Mouse (Mus musculus) kidney, embryonic 14.5 days (tissue): Measurements from ENCODE around the gene Hivep1. TPM values are rescaled to one million over a fixed set of nuclear protein-coding genes. Genes with fewer than 3 reads are reported as not detected.

ENCODE experiments used
- ATAC-seq: fragments of 200-750 bp; cut with Nextera tagmentation; 2 replicates; pipeline ENCODE4 v1.8.0; 2017; ENCODE audit warnings: moderate number of reproducible peaks, mild to moderate bottlenecking, moderate TSS enrichment, moderate library complexity; ENCODE audit not compliant: low FRiP score, low TSS enrichment
- H3K27ac ChIP-seq: fragments of 300-500 bp; sonication (generic); 2 replicates; pipeline ENCODE4 v1.5.1; 2014; ENCODE audit warnings: low read depth, mild to moderate bottlenecking, low read length, moderate library complexity, mixed read lengths
- H3K27me3 ChIP-seq: fragments of 300-500 bp; sonication (generic); 2 replicates; pipeline ENCODE4 v1.6.1; 2014; ENCODE audit warnings: mild to moderate bottlenecking, low read length; ENCODE audit not compliant: control insufficient read depth, insufficient read depth
- H3K36me3 ChIP-seq: fragments of 300-500 bp; sonication (generic); 2 replicates; pipeline ENCODE4 v1.6.1; 2014; ENCODE audit warnings: low read length, mixed read lengths; ENCODE audit not compliant: control insufficient read depth, insufficient read depth
- H3K4me1 ChIP-seq: fragments of 300-500 bp; sonication (generic); 2 replicates; pipeline ENCODE4 v1.6.1; 2014; ENCODE audit warnings: low read length, mixed read lengths; ENCODE audit not compliant: control insufficient read depth, insufficient read depth
- H3K4me2 ChIP-seq: fragments of 300-500 bp; sonication (generic); replicated peaks from 2 replicates; pipeline ENCODE4 v1.6.1; 2014; ENCODE audit warnings: low read depth, mild to moderate bottlenecking, low read length
- H3K4me3 ChIP-seq: fragments of 300-500 bp; sonication (generic); 2 replicates; pipeline ENCODE4 v1.5.1; 2014; ENCODE audit warnings: mild to moderate bottlenecking, low read length
- H3K9ac ChIP-seq: fragments of 300-500 bp; sonication (generic); 2 replicates; pipeline ENCODE4 v1.6.1; 2014; ENCODE audit warnings: low read depth, mild to moderate bottlenecking, low read length, moderate library complexity
- H3K9me3 ChIP-seq: fragments of 300-500 bp; sonication (generic); 2 replicates; pipeline ENCODE4 v1.6.1; 2016; ENCODE audit warnings: low read length; ENCODE audit not compliant: control insufficient read depth
- WGBS: fragments of 180-500 bp; shearing (Covaris S2); extraction: QIAGEN DNeasy Blood & Tissue Kit; methylation state at CpG from one replicate; pipeline ENCODE4 v1.1.7; 2014; 5-methylcytosine and 5-hydroxymethylcytosine counted together
- polyA plus RNA-seq: library from polyadenylated mRNA; unstranded; fragments of >200 nt; fragmentation: Nextera tagmentation; extraction: Ambion mirVana; gene quantifications from 2 replicates; pipeline ENCODE4 v1.2.1, GENCODE M21; 2014

The Hivep1 gene
- polyA plus RNA-seq, 1 experiment from 2014 or later, result 16.1 TPM

DNA sequence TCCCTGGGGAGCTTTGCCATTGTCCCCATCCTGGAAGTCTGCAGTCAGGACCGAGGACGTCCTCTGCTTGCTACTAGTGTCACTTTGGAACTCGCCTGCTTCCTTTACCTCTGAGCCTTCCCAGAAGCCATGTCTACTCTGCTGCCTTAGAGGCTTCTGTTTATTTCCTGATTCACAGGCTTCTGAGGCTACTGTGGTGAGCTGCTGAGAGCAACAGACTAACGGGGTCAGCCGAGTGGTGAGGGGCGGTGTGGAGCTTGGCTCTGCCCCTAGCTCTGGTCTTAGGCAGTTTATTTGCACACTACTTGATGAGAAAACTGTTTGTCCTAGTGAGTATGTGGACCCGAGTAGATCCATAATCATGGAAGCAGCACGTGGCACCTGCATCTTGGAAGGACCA, 37.2 kb downstream of the Hivep1 start:
- ATAC-seq, result no peak
- Histone ChIP-seq H3K4me3 (no peak overlapping the region), H3K4me2 (no peak overlapping the region), H3K36me3 (no peaks in the 10 kb centered on the region), H3K27ac (no peak overlapping the region), H3K9me3 (no peaks in the 10 kb centered on the region), H3K4me1 (peaks cover 12% of the 10 kb centered on the region), H3K27me3 (no peaks in the 10 kb centered on the region), H3K9ac (no peak overlapping the region)
- 72% methylated on average over 8 of the region's 8 CpGs for WGBS

DNA sequence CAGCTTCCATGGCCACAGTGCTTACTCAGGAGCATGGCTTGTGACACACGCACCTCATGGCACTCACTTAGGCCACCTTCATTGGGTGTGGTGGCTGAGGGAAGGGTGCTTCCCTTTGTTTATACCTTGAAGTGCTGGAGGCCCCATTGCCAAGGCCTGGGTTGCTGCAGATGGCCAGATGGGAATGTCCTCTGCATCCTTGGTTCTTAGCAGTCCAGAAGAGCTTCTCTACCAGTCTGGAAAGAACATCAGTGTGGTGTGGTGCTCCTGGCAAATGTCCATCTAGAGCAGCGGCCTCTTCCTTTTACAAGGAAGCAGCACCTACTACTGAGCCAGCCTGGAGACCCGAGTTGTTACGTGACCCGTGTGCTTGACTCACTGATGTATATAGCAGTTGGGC, 38.9 kb downstream of the Hivep1 start:
- Histone ChIP-seq H3K9ac (no peak overlapping the region), H3K36me3 (no peaks in the 10 kb centered on the region), H3K9me3 (no peaks in the 10 kb centered on the region), H3K4me1 (peaks cover 15% of the 10 kb centered on the region), H3K4me3 (no peak overlapping the region), H3K4me2 (no peak overlapping the region), H3K27ac (no peak overlapping the region), H3K27me3 (no peaks in the 10 kb centered on the region)
- no peak for ATAC-seq
- WGBS, result 83% methylated on average over 5 of the region's 5 CpGs

DNA sequence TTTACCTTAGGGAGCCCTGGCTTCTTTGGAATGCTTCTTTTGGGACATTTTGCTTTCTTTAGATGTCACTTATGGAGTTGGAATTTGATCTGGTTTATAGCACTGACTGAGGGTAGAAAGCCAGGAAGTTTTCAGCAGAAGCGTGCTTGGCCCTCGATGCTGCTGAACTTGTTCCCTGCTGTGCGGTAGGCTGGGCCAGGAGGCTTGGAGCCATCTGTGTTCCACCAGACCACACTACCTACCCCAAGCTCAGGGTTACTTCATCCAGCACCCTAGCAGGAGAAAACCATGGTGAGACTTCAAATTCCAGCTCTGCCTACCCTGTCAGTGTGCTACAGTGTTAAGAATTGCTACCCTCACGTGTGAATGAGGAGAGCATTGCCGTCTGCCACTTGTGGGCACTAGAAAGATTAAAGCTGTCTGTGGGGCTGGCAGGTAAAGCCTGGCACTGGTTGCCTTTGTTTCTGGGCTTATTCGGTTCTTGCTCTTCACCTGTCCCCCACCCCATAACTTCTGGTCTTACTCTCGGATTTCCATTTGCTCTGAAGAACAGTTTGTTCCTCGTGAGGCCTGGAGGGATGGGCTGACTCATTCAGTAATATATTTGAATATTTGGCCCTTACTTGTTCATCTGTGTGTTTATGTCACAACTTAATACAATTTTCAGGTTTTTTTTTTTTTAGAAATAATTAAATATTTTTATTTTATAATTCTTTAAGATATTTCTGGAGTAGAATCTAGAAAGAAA, 40.7 kb downstream of the Hivep1 start:
- WGBS, result 56% methylated on average over 8 of the region's 8 CpGs
- Histone ChIP-seq H3K4me2 (no peak overlapping the region), H3K27ac (no peak overlapping the region), H3K4me1 (peaks cover 18% of the 10 kb centered on the region), H3K4me3 (no peak overlapping the region), H3K9ac (no peak overlapping the region), H3K36me3 (no peaks in the 10 kb centered on the region), H3K27me3 (no peaks in the 10 kb centered on the region), H3K9me3 (no peaks in the 10 kb centered on the region)
- no peak for ATAC-seq

- WGBS, result 63% methylated on average over 12 of the region's 12 CpGs
- Histone ChIP-seq H3K27ac (no peak overlapping the region), H3K27me3 (no peaks in the 10 kb centered on the region)
Measured at GRCm38 (mm10) chr13:42093268-42094042, 41.6 kb downstream of the Hivep1 start.

DNA sequence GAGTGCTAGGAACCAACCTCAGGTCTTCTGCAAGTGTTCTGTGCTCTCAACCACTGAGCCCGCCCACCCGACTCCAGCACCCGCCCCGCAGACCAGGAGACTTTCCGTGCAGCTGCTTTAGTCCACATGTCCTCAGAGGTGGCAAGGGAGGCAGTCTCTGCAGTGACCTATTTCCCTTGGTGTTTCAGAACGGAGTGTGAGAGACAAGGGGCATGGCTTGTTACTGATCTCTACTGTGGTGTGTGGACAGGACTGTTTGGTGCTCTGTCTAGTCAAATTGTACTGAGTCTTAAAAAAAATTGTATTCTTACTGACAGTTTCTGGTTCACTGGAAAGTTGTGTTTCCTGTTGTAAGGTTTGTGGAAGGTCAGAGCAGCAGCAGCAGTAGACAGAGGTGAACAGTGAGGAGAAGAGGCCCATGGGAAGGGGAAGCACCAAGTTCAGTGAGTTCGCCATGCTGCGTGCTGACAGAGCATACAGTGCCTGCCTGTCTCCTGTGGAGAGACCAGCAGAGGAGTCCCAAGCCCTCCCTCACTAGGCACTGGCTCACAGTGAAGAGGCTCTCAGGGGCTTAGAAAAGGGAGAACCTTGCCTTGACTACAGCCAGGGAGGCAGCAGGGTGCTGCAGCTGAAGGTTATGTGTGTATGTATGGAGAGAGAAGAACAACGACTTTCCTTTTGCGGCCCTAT, 44.1 kb downstream of the Hivep1 start:
- Histone ChIP-seq H3K27me3 (no peaks in the 10 kb centered on the region), H3K9me3 (no peaks in the 10 kb centered on the region), H3K4me3 (no peak overlapping the region), H3K36me3 (no peaks in the 10 kb centered on the region), H3K4me2 (no peak overlapping the region), H3K9ac (no peak overlapping the region), H3K4me1 (peaks cover 16% of the 10 kb centered on the region), H3K27ac (no peak overlapping the region)
- 0 out of 2 replicates have a peak, but pooled peaks have one; percentile 39 for ATAC-seq
- WGBS, result 60% methylated on average over 10 of the region's 10 CpGs

More at GRCm38 (mm10) chr13:42093268-42094042, 41.6 kb downstream of the Hivep1 start:
- Histone ChIP-seq H3K9ac (no peak overlapping the region), H3K4me3 (no peak overlapping the region), H3K36me3 (no peaks in the 10 kb centered on the region), H3K4me1 (peaks cover 13% of the 10 kb centered on the region), H3K9me3 (no peaks in the 10 kb centered on the region), H3K4me2 (no peak overlapping the region)
- ATAC-seq, result no peak

DNA sequence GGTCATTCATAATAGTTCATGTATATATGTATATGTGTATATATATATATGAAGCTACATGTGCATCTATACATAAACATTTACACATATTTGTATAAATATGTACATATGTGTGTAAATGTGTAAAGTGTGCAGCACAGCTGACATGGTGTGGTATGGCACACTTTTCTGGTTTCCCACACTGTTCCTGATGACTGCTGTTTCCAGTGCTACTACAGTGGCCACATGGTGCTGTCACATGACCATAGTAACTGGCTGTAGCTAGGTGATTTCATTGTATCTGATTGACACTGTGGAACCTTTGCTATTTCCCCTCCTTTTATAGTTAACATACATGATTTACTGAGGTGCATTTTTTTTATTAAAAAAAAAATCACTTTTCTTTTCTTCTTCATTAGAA, 45.3 kb downstream of the Hivep1 start:
- Histone ChIP-seq H3K9me3 (no peaks in the 10 kb centered on the region), H3K9ac (no peak overlapping the region), H3K4me3 (no peak overlapping the region), H3K4me2 (no peak overlapping the region), H3K27ac (no peak overlapping the region), H3K36me3 (no peaks in the 10 kb centered on the region), H3K4me1 (peaks cover 25% of the 10 kb centered on the region), H3K27me3 (no peaks in the 10 kb centered on the region)
- no peak for ATAC-seq

GRCm38 (mm10) chr13:42098522-42098921, 46.7 kb downstream of the Hivep1 start:
- H3K9me3 ChIP-seq, result no peaks in the 10 kb centered on the region
- 98% methylated on average over 1 of the region's 1 CpGs for WGBS
- H3K27me3 ChIP-seq, result no peaks in the 10 kb centered on the region
- H3K4me2 ChIP-seq, result no peak overlapping the region
- no peak overlapping the region for H3K4me3 ChIP-seq
- peaks cover 35% of the 10 kb centered on the region for H3K4me1 ChIP-seq
- no peak overlapping the region for H3K27ac ChIP-seq
- no peak for ATAC-seq
- H3K36me3 ChIP-seq, result no peaks in the 10 kb centered on the region
- H3K9ac ChIP-seq, result no peak overlapping the region

DNA sequence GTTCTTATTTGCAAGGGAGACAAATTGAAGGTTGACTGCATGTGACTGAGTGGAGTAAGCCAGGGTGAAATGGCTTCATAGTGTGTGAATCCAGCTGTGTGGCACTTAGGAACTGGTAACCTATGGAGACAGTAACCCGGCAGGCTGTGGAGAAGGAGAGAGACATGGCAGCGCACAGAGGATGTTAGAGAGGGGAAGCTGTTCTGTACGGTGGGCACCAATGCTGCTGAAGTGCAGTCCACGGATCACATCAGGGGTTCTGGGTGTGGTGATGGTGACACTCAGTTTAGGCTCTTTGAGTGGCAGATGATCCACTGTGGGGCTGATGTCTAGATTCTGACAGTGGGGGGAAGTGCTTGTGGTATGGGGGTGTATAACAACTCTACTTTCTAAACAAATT, 47.7 kb downstream of the Hivep1 start:
- H3K9me3 ChIP-seq, result no peaks in the 10 kb centered on the region
- no peak overlapping the region for H3K4me2 ChIP-seq
- no peak overlapping the region for H3K4me3 ChIP-seq
- H3K36me3 ChIP-seq, result no peaks in the 10 kb centered on the region
- ATAC-seq, result no peak
- H3K4me1 ChIP-seq, result peaks cover 32% of the 10 kb centered on the region
- no peaks in the 10 kb centered on the region for H3K27me3 ChIP-seq
- H3K9ac ChIP-seq, result no peak overlapping the region
- no peak overlapping the region for H3K27ac ChIP-seq
- 91% methylated on average over 4 of the region's 4 CpGs for WGBS
